8 mouse cellular contexts compared by ENCODE assay signal in genomic region chr8:80772732-80773460, GRCm38 (mm10). TPM values are rescaled to one million over a fixed set of nuclear protein-coding genes. Genes with fewer than 3 reads are reported as not detected.
DNase-seq lines count a peak whose midpoint lies in the region; ATAC-seq and TF ChIP-seq lines count a peak whose summit lies in the region.
"Had no signal": no experiment of that assay in that cellular context is flagged by ENCODE, and none has a peak within 500 bp of the region (broad histone marks: within the 10 kb centered on the region; RNA-seq: fewer than 3 reads in every experiment).

No protein-coding gene starts in this region.

- dilution Hi-C loops in CH12.LX (cut with MboI; ENCODE audit: extremely low pct_ligation_motif_present, extremely low pct_unique_long_range_greater_than_20kb, low sequenced_read_pairs), result no loop called here

- H3K4me2 ChIP-seq in hindbrain, postnatal 0 days (ENCODE audit: low read depth, low read length), result no peak overlapping the region
- H3K4me2 ChIP-seq in CH12.LX (ENCODE audit: insufficient read depth, low read depth, poor library complexity, severe bottlenecking), result peak overlapping the region; percentile 46
- H3K4me2 ChIP-seq in lung, embryonic 15.5 days, result no peak overlapping the region
- H3K4me2 ChIP-seq: limb, embryonic 12.5 days had no signal

- peak; percentile 72 for TF ChIP-seq CTCF in hindbrain, postnatal 0 days (IDR thresholded peaks at IDR 0.05; ENCODE audit: low read depth)
- peak in 1 of 2 experiments; percentile 72; a peak in 2 of 4 replicates for TF ChIP-seq CTCF in CH12.LX (conservative IDR thresholded peaks at IDR 0.05 in 1 of 2, IDR thresholded peaks at IDR 0.05 in 1 of 2; ENCODE audit: low read depth in 2 of 2, low read length in 2 of 2)

- peaks cover 8% of the 10 kb centered on the region; the same call in 1 of the 2 replicates for H3K36me3 ChIP-seq in hindbrain, postnatal 0 days (ENCODE audit: insufficient read depth, low read length)
- H3K36me3 ChIP-seq in hindbrain, embryonic 10.5 days, result peaks cover 67% of the 10 kb centered on the region
- no peaks in the 10 kb centered on the region for H3K36me3 ChIP-seq in CH12.LX (replicated peaks in 1 of 2; ENCODE audit: control insufficient read depth in 1 of 2, insufficient read depth in 1 of 2, low read length in 1 of 2)
- H3K36me3 ChIP-seq in lung, embryonic 15.5 days, result peaks cover 64% of the 10 kb centered on the region

- no peaks in the 10 kb centered on the region for H3K27me3 ChIP-seq in hindbrain, postnatal 0 days (ENCODE audit: insufficient read depth, low read length)
- H3K27me3 ChIP-seq in hindbrain, embryonic 10.5 days (ENCODE audit: insufficient read depth, poor library complexity, severe bottlenecking), result no peaks in the 10 kb centered on the region
- H3K27me3 ChIP-seq in CH12.LX (replicated peaks), result no peaks in the 10 kb centered on the region
- H3K27me3 ChIP-seq in lung, embryonic 15.5 days, result no peaks in the 10 kb centered on the region
- H3K27me3 ChIP-seq: limb, embryonic 12.5 days had no signal

- H3K4me1 ChIP-seq in hindbrain, postnatal 0 days (ENCODE audit: insufficient read depth, low read length), result no peaks in the 10 kb centered on the region
- no peaks in the 10 kb centered on the region for H3K4me1 ChIP-seq in hindbrain, embryonic 10.5 days (replicated peaks)
- H3K4me1 ChIP-seq in CH12.LX (ENCODE audit: control insufficient read depth in 1 of 2, insufficient read depth in 2 of 2), result no peaks in the 10 kb centered on the region
- H3K4me1 ChIP-seq in lung, embryonic 15.5 days, result no peaks in the 10 kb centered on the region
- H3K4me1 ChIP-seq: limb, embryonic 12.5 days had no signal

- H3K9ac ChIP-seq in hindbrain, postnatal 0 days (replicated peaks; ENCODE audit: low read length), result no peak overlapping the region
- no peak overlapping the region for H3K9ac ChIP-seq in CH12.LX (ENCODE audit: insufficient read depth, low read depth)
- no peak overlapping the region for H3K9ac ChIP-seq in lung, embryonic 15.5 days
- H3K9ac ChIP-seq: limb, embryonic 12.5 days had no signal

- H3K27ac ChIP-seq in hindbrain, postnatal 0 days, result no peak overlapping the region
- H3K27ac ChIP-seq in hindbrain, embryonic 10.5 days, result no peak overlapping the region
- H3K27ac ChIP-seq in CH12.LX (ENCODE audit: insufficient read depth, low read depth), result no peak overlapping the region
- no peak overlapping the region for H3K27ac ChIP-seq in lung, embryonic 15.5 days
- H3K27ac ChIP-seq: limb, embryonic 12.5 days had no signal

- ATAC-seq in hindbrain, postnatal 0 days, result no peak
- peak; percentile 57; the same call in 1 of the 2 replicates for ATAC-seq in lung, embryonic 15.5 days (ENCODE audit: borderline replicate concordance, extremely low read depth, low FRiP score, low TSS enrichment)
- no peak for ATAC-seq in erythroid progenitor cell, adult 5-6 weeks (replicated peaks; ENCODE audit: low FRiP score, poor library complexity, severe bottlenecking)

- H3K4me3 ChIP-seq in hindbrain, postnatal 0 days (ENCODE audit: low read length), result no peak overlapping the region
- no peak overlapping the region for H3K4me3 ChIP-seq in hindbrain, embryonic 10.5 days
- H3K4me3 ChIP-seq in CH12.LX (replicated peaks in 1 of 3; ENCODE audit: low read depth in 2 of 3, low read length in 2 of 3, poor library complexity in 1 of 3), result no peak overlapping the region
- H3K4me3 ChIP-seq in lung, embryonic 15.5 days, result no peak overlapping the region
- H3K4me3 ChIP-seq: limb, embryonic 12.5 days had no signal

- in situ Hi-C loops in CH12.LX (cut with MboI; ENCODE audit: low pct_ligation_motif_present, low pct_unique_long_range_greater_than_20kb, low sequenced_read_pairs), result no loop called here

- no peak for TF ChIP-seq POLR2A in CH12.LX (IDR thresholded peaks at IDR 0.05; ENCODE audit: low read depth, low read length)

- 82% methylated on average over 4 of the region's 4 CpGs for WGBS in hindbrain, postnatal 0 days
- 93% methylated on average over 4 of the region's 4 CpGs for WGBS in hindbrain, embryonic 10.5 days
- WGBS in lung, embryonic 15.5 days, result 86% methylated on average over 4 of the region's 4 CpGs

- no peaks in the 10 kb centered on the region for H3K79me2 ChIP-seq in CH12.LX (replicated peaks; ENCODE audit: control insufficient read depth, extremely low read depth, insufficient read depth, poor library complexity, severe bottlenecking)

- TF ChIP-seq EP300 in CH12.LX (IDR thresholded peaks at IDR 0.05; ENCODE audit: low read length), result no peak

- H3K9me3 ChIP-seq in hindbrain, postnatal 0 days (ENCODE audit: low read length), result no peaks in the 10 kb centered on the region
- H3K9me3 ChIP-seq in hindbrain, embryonic 10.5 days, result no peaks in the 10 kb centered on the region
- no peaks in the 10 kb centered on the region for H3K9me3 ChIP-seq in CH12.LX (replicated peaks; ENCODE audit: low read length)
- H3K9me3 ChIP-seq in lung, embryonic 15.5 days, result no peaks in the 10 kb centered on the region
- H3K9me3 ChIP-seq: limb, embryonic 12.5 days had no signal

- peak; percentile 67 for TF ChIP-seq RAD21 in CH12.LX (IDR thresholded peaks at IDR 0.05; ENCODE audit: low read depth, low read length)

- peak; percentile 71 for DNase-seq in hindbrain, postnatal 0 days (ENCODE audit: low spot score)
- DNase-seq in hindbrain, embryonic 10.5 days (ENCODE audit: low spot score), result no peak
- peak; percentile 23 for DNase-seq in CH12.LX (ENCODE audit: extremely low read depth)
- DNase-seq in NIH3T3 (ENCODE audit: low read depth), result peak; percentile 71
- DNase-seq in adrenal gland, postnatal 4 days (ENCODE audit: low spot score in 2 of 2), result no peak

TF ChIP-seq in CH12.LX, 34 proteins besides CTCF, POLR2A, EP300 and RAD21:
- peak; percentile 43 for TF ChIP-seq SMC3 (IDR thresholded peaks at IDR 0.05; ENCODE audit: low read depth, low read length)
- peak; percentile 18; the same call in 1 of the 2 replicates for TF ChIP-seq ZC3H11A (IDR thresholded peaks at IDR 0.05; ENCODE audit: low read depth, low read length)
- no peak for TF ChIP-seq JUN (IDR thresholded peaks at IDR 0.05; ENCODE audit: insufficient read depth, low read depth, low read length)
- peak; percentile 37; the same call in 1 of the 2 replicates for TF ChIP-seq IRF4 (IDR thresholded peaks at IDR 0.05; ENCODE audit: low read depth, low read length)
- no peak for TF ChIP-seq NELFE (IDR thresholded peaks at IDR 0.05; ENCODE audit: low read depth, low read length)
- no peak for TF ChIP-seq HCFC1 (IDR thresholded peaks at IDR 0.05; ENCODE audit: low read depth, low read length)
- TF ChIP-seq RCOR1 (conservative IDR thresholded peaks at IDR 0.05; ENCODE audit: low read depth, low read length), result 0 out of 2 replicates have a peak, but pooled peaks have one; percentile 36

RNA-seq across cellular contexts. Expression of gene Smarca5, which starts 33.6 kb away (rescaled TPM):
- 22.6 and 27.3 TPM in 2 replicates for total RNA-seq in hindbrain, postnatal 0 days (2014; rRNA removed)
- 39.7 and 43.7 TPM in 2 replicates for polyA plus RNA-seq in hindbrain, postnatal 0 days (2015; fragmentation: Nextera tagmentation; extraction: Ambion mirVana)
- 82.3 and 113 TPM in 2 replicates for polyA plus RNA-seq in hindbrain, embryonic 10.5 days (2016; fragmentation: Nextera tagmentation; extraction: Ambion mirVana)
- total RNA-seq in CH12.LX (2012; rRNA removed) (54.4 and 74.8 TPM in 2 replicates), CH12.LX (2014; rRNA removed) (109 and 133 TPM in 2 replicates)
- polyA plus RNA-seq in CH12.LX (2012; ENCODE audit: insufficient read length, low read depth), result 77.1 and 96.6 TPM in 2 replicates
- polyA plus RNA-seq in lung, embryonic 15.5 days (2015; fragmentation: Nextera tagmentation; extraction: Ambion mirVana), result 82.0 and 85.4 TPM in 2 replicates
- 96.9 and 107 TPM in 2 replicates for total RNA-seq in erythroid progenitor cell, adult 5-6 weeks (2015; ENCODE audit: low replicate concordance)
- 205 and 231 TPM in 2 replicates for total RNA-seq in erythroid progenitor cell, adult 5-6 weeks (2017; ENCODE audit: low replicate concordance)
- total RNA-seq in adrenal gland, postnatal 4 days (2021), result 10 to 100 TPM; 84.1 to 86.4 TPM

Comparison
In these comparisons a context has a peak if more than half of its experiments do, and no peak if none do; other contexts are left out.
1. DNase-seq: peak in hindbrain, postnatal 0 days (single experiment), CH12.LX (single experiment) and NIH3T3 (single experiment); none in hindbrain, embryonic 10.5 days (single experiment) and adrenal gland, postnatal 4 days (0 of 2).